Mouse (Mus musculus): ENCODE measurements around the gene Tuft1. TPM values are rescaled to one million over a fixed set of nuclear protein-coding genes. Genes with fewer than 3 reads are reported as not detected.
"Not testable (repeated sequence)": the region's sequence is repeated elsewhere in the genome, so short reads cannot be mapped to it uniquely, and the experiment has no call there.

The Tuft1 gene
- 17.0 and 23.2 TPM in 2 replicates for polyA plus RNA-seq (2015; fragmentation: Nextera tagmentation; extraction: Ambion mirVana)

GRCm38 (mm10) chr3:94658740-94659095 lies at the start of gene Tuft1:
Tuft1 (minus strand) TSS chr3:94658872.
- not testable (repeated sequence) for H3K36me3 ChIP-seq (ENCODE audit: control insufficient read depth, insufficient read depth, low read length); H3K4me1 ChIP-seq (ENCODE audit: control insufficient read depth, insufficient read depth, low read length); H3K27me3 ChIP-seq (ENCODE audit: control insufficient read depth, insufficient read depth, low read length); H3K9me3 ChIP-seq (replicated peaks; ENCODE audit: control insufficient read depth, low read length)
- Histone ChIP-seq H3K9ac (ENCODE audit: low read length) (peak within 1 kb of the TSS; percentile 72), H3K4me2 (ENCODE audit: low read depth, low read length) (peak within 1 kb of the TSS; percentile 70), H3K27ac (ENCODE audit: low read length) (peak within 1 kb of the TSS; percentile 90), H3K4me3 (replicated peaks; ENCODE audit: low read length) (peak within 1 kb of the TSS; percentile 53)
- 0% methylated on average over 17 of the region's 33 CpGs for WGBS
- ATAC-seq (ENCODE audit: insufficient read depth, low FRiP score): peak; percentile 94

DNA sequence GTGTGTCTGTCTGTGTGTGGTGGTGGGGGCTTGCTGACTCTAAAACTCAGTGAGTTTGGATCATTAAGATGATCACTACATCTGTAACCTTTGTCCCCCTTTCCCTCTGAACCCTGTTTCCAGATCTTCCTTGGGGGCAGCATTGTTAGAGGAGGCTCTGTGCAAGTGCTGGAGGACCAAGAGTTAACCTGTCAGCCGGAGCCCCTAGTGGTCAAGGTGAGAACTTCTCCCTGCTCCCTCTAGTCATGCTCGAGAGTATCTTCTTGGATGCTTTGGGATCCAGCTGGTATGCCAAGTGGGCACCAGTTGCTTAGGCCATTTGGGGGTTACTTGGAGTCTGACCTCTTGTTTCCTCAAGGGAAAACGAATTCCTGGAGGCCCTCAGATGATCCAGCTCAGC lies 44.7 kb upstream of the Tuft1 start:
- H3K4me3 ChIP-seq (replicated peaks; ENCODE audit: low read length); H3K36me3 ChIP-seq (ENCODE audit: control insufficient read depth, insufficient read depth, low read length); H3K27ac ChIP-seq (ENCODE audit: low read length); H3K27me3 ChIP-seq (ENCODE audit: control insufficient read depth, insufficient read depth, low read length); ATAC-seq (ENCODE audit: insufficient read depth, low FRiP score); H3K9me3 ChIP-seq (replicated peaks; ENCODE audit: control insufficient read depth, low read length); H3K4me2 ChIP-seq (ENCODE audit: low read depth, low read length); H3K4me1 ChIP-seq (ENCODE audit: control insufficient read depth, insufficient read depth, low read length); H3K9ac ChIP-seq (ENCODE audit: low read length): not testable (repeated sequence)
- WGBS: 26% methylated on average over 3 of the region's 3 CpGs

DNA sequence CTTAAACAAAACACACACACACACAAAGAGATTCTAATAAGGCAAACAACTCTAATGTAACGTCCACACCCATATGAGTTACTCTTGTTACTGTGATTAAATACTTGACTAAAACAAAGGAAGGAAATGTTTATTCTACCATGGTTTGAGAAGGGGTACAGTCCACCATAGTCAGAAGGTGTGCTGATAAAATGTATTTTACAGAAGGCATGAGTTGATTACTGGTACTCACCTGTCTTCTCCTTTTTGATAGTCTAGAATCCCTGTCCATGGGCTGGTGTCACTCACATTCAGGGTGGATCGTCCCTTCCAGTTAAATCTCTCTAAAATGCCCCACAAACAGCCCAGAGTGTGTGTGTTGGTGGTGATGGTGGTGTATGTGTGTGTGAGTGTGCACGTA lies 44.2 kb upstream of the Tuft1 start:
- H3K27ac ChIP-seq (ENCODE audit: low read length): no peak overlapping the region
- no peak overlapping the region for H3K4me3 ChIP-seq (replicated peaks; ENCODE audit: low read length)
- ATAC-seq (ENCODE audit: insufficient read depth, low FRiP score): 0 out of 2 replicates have a peak, but pooled peaks have one; percentile 5
- H3K4me2 ChIP-seq (ENCODE audit: low read depth, low read length): no peak overlapping the region
- no peak overlapping the region for H3K9ac ChIP-seq (ENCODE audit: low read length)
- H3K9me3 ChIP-seq (replicated peaks; ENCODE audit: control insufficient read depth, low read length): no peaks in the 10 kb centered on the region
- H3K36me3 ChIP-seq (ENCODE audit: control insufficient read depth, insufficient read depth, low read length): no peaks in the 10 kb centered on the region
- no peaks in the 10 kb centered on the region for H3K4me1 ChIP-seq (ENCODE audit: control insufficient read depth, insufficient read depth, low read length)
- WGBS: 69% methylated on average over 3 of the region's 3 CpGs
- no peaks in the 10 kb centered on the region for H3K27me3 ChIP-seq (ENCODE audit: control insufficient read depth, insufficient read depth, low read length)

GRCm38 (mm10) chr3:94702163-94702810 lies 43.6 kb upstream of the Tuft1 start:
- not testable (repeated sequence) for H3K4me3 ChIP-seq (replicated peaks; ENCODE audit: low read length); H3K27me3 ChIP-seq (ENCODE audit: control insufficient read depth, insufficient read depth, low read length); H3K36me3 ChIP-seq (ENCODE audit: control insufficient read depth, insufficient read depth, low read length); H3K4me1 ChIP-seq (ENCODE audit: control insufficient read depth, insufficient read depth, low read length); H3K9ac ChIP-seq (ENCODE audit: low read length); H3K9me3 ChIP-seq (replicated peaks; ENCODE audit: control insufficient read depth, low read length); H3K4me2 ChIP-seq (ENCODE audit: low read depth, low read length); H3K27ac ChIP-seq (ENCODE audit: low read length)
- 68% methylated on average over 6 of the region's 7 CpGs for WGBS
- peak; percentile 68 for ATAC-seq (ENCODE audit: insufficient read depth, low FRiP score)

- H3K4me3 ChIP-seq (replicated peaks; ENCODE audit: low read length); H3K4me1 ChIP-seq (ENCODE audit: control insufficient read depth, insufficient read depth, low read length); H3K4me2 ChIP-seq (ENCODE audit: low read depth, low read length); H3K27me3 ChIP-seq (ENCODE audit: control insufficient read depth, insufficient read depth, low read length); ATAC-seq (ENCODE audit: insufficient read depth, low FRiP score); H3K9ac ChIP-seq (ENCODE audit: low read length); H3K9me3 ChIP-seq (replicated peaks; ENCODE audit: control insufficient read depth, low read length); H3K36me3 ChIP-seq (ENCODE audit: control insufficient read depth, insufficient read depth, low read length); H3K27ac ChIP-seq (ENCODE audit: low read length): not testable (repeated sequence)
- WGBS: 86% methylated on average over 4 of the region's 4 CpGs
Measured at GRCm38 (mm10) chr3:94696257-94696656, 37.6 kb upstream of the Tuft1 start.

DNA sequence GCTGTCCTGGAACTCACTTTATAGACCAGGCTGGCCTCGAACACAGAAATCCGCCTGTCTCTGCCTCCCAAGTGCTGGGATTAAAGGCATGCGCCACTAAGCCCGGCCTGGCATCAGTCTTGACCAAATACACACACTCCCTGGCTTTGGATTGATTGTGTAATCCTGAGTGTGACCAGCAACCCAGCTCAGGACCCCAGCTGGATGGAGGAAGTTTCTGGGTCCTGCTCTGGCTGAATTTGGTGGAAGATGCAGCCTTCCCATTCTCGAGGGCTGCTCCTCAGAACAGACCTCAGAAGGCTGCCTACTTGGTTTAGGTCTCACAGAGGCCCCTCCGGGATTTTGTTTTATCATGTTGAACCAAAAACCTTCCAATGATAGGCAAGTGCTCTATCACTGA lies 36.9 kb upstream of the Tuft1 start:
- not testable (repeated sequence) for ATAC-seq (ENCODE audit: insufficient read depth, low FRiP score); H3K36me3 ChIP-seq (ENCODE audit: control insufficient read depth, insufficient read depth, low read length); H3K4me1 ChIP-seq (ENCODE audit: control insufficient read depth, insufficient read depth, low read length); H3K4me2 ChIP-seq (ENCODE audit: low read depth, low read length); H3K9ac ChIP-seq (ENCODE audit: low read length); H3K27ac ChIP-seq (ENCODE audit: low read length); H3K27me3 ChIP-seq (ENCODE audit: control insufficient read depth, insufficient read depth, low read length); H3K4me3 ChIP-seq (replicated peaks; ENCODE audit: low read length); H3K9me3 ChIP-seq (replicated peaks; ENCODE audit: control insufficient read depth, low read length)
- 80% methylated on average over 6 of the region's 6 CpGs for WGBS

GRCm38 (mm10) chr3:94693874-94694273 lies 35.2 kb upstream of the Tuft1 start:
- not testable (repeated sequence) for H3K4me2 ChIP-seq (ENCODE audit: low read depth, low read length); H3K4me3 ChIP-seq (replicated peaks; ENCODE audit: low read length); H3K9me3 ChIP-seq (replicated peaks; ENCODE audit: control insufficient read depth, low read length); H3K27me3 ChIP-seq (ENCODE audit: control insufficient read depth, insufficient read depth, low read length); H3K4me1 ChIP-seq (ENCODE audit: control insufficient read depth, insufficient read depth, low read length); H3K9ac ChIP-seq (ENCODE audit: low read length); ATAC-seq (ENCODE audit: insufficient read depth, low FRiP score); H3K36me3 ChIP-seq (ENCODE audit: control insufficient read depth, insufficient read depth, low read length)
- WGBS: 26% methylated on average over 5 of the region's 8 CpGs
- H3K27ac ChIP-seq (ENCODE audit: low read length): peak overlapping the region; percentile 49; the same call in 1 of the 2 replicates

DNA sequence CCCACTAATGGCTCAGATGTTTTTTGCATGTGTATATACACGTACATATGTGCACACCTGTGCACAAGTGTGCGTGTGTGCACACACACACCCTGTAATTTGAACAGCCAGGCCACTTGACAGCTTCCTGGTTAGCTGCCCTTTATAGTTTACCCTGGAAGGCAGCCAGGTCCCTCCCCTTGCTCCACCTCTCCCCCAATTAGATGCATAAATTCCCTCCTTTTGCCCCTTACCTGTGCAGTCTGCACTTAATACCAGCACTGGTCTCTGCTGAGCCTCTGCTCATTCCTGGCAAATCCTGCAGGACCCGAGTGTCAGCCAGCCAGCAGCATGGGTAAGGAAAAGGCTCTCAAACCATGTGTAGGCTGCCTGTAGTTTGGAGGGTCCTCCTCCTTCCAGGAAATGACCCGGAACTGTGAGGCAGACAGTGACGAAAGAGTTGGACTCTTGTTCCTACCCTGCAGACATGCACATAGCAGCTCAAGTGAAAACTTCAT lies 34.7 kb upstream of the Tuft1 start, which contains the start of gene Selenbp2:
Gene Selenbp2, plus strand, starts transcription at position 228 of the 497 bp plus-strand sequence.
- 17% methylated on average over 5 of the region's 5 CpGs for WGBS
- ATAC-seq (ENCODE audit: insufficient read depth, low FRiP score): peak; percentile 78
- Histone ChIP-seq H3K4me1 (ENCODE audit: control insufficient read depth, insufficient read depth, low read length) (0 out of 2 replicates have a peak, but pooled peaks cover 6% of the 10 kb centered on the region), H3K27me3 (ENCODE audit: control insufficient read depth, insufficient read depth, low read length) (no peaks in the 10 kb centered on the region), H3K4me3 (replicated peaks; ENCODE audit: low read length) (no peak within 1 kb of the TSS), H3K36me3 (ENCODE audit: control insufficient read depth, insufficient read depth, low read length) (no peaks in the 10 kb centered on the region), H3K9ac (ENCODE audit: low read length) (no peak within 1 kb of the TSS), H3K27ac (ENCODE audit: low read length) (peak within 1 kb of the TSS; percentile 49; the same call in 1 of the 2 replicates), H3K4me2 (ENCODE audit: low read depth, low read length) (no peak within 1 kb of the TSS), H3K9me3 (replicated peaks; ENCODE audit: control insufficient read depth, low read length) (no peaks in the 10 kb centered on the region)

DNA sequence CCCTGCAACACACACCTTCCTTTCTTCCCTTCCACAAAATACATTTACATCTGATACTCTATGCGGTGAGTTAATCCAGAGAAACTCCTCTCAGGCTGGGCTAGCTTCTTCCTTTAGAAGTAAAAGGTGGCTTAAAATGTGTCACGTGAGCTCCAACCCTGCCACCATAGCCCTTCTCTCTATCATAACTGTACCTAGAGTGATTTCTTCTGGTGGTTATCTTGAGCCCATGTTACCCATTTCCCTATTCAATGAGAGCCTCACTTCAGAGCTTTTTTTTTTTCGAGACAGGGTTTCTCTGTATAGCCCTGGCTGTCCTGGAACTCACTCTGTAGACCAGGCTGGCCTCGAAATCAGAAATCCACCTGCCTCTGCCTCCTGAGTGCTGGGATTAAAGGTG lies 33.0 kb upstream of the Tuft1 start:
- not testable (repeated sequence) for H3K27ac ChIP-seq (ENCODE audit: low read length)

More for the DNA sequence above, 33.0 kb upstream of the Tuft1 start:
- not testable (repeated sequence) for H3K36me3 ChIP-seq (ENCODE audit: control insufficient read depth, insufficient read depth, low read length); ATAC-seq (ENCODE audit: insufficient read depth, low FRiP score); H3K9me3 ChIP-seq (replicated peaks; ENCODE audit: control insufficient read depth, low read length); H3K27me3 ChIP-seq (ENCODE audit: control insufficient read depth, insufficient read depth, low read length); H3K4me3 ChIP-seq (replicated peaks; ENCODE audit: low read length); H3K4me1 ChIP-seq (ENCODE audit: control insufficient read depth, insufficient read depth, low read length); H3K4me2 ChIP-seq (ENCODE audit: low read depth, low read length); H3K9ac ChIP-seq (ENCODE audit: low read length)
- 85% methylated on average over 4 of the region's 4 CpGs for WGBS
